Mouse (Mus musculus) bone marrow, adult 2 months (tissue): ENCODE results near the gene Ndufaf1.

Experiments
- CTCF ChIP-seq: fragments of 200-500 bp; IDR thresholded peaks from 2 replicates; pipeline ENCODE4 v1.5.1; 2011; ENCODE audit warnings: low read length, control low read depth; ENCODE audit not compliant: control insufficient read depth, insufficient read depth
- POLR2A ChIP-seq: fragments of 200-500 bp; IDR thresholded peaks from 2 replicates; pipeline ENCODE4 v1.6.1; 2011; ENCODE audit warnings: low read depth, mild to moderate bottlenecking, control low read depth, low read length, borderline replicate concordance; ENCODE audit not compliant: control insufficient read depth

- TF ChIP-seq CTCF (no peak), POLR2A (no peak)
These were observed 33.5 kb upstream of the Ndufaf1 start for GRCm38 (mm10) chr2:119696111-119696510.
